Mouse (Mus musculus) E14TG2a.4 (cell line): Measurements from ENCODE around the gene Parp8.
A peak's percentile ranks its signal among the peaks of the same experiment; 100 is the strongest.

Experiments
- H3K27me3 ChIP-seq: 2 replicates; pipeline ENCODE4 v1.6.1; 2014; ENCODE audit warnings: low read length, control low read depth; ENCODE audit not compliant: insufficient read depth
- H3K36me3 ChIP-seq: 2 replicates; pipeline ENCODE4 v1.6.1; 2014; ENCODE audit warnings: low read length, control low read depth; ENCODE audit not compliant: insufficient read depth
- H3K4me1 ChIP-seq: replicated peaks from 2 replicates; pipeline ENCODE4 v1.6.1; 2014; ENCODE audit warnings: low read depth, low read length, control low read depth
- H3K4me3 ChIP-seq: replicated peaks from 2 replicates; pipeline ENCODE4 v1.5.1; 2014; ENCODE audit warnings: mild to moderate bottlenecking, low read length
- H3K9me3 ChIP-seq: 2 replicates; pipeline ENCODE4 v1.6.1; 2014; ENCODE audit warnings: low read length, control low read depth
- CTCF ChIP-seq: conservative IDR thresholded peaks from 2 replicates; pipeline ENCODE4 v1.5.1; 2014; ENCODE audit warnings: low read length
- NANOG ChIP-seq: IDR thresholded peaks from 2 replicates; pipeline ENCODE4 v1.6.1; 2014; ENCODE audit warnings: borderline replicate concordance, low read length, mixed read lengths
- POU5F1 ChIP-seq: IDR thresholded peaks from 2 replicates; pipeline ENCODE4 v1.6.1; 2014; ENCODE audit warnings: low read length, borderline replicate concordance

Gene Parp8

GRCm38 (mm10) chr13:117025226-117026067, at the start of gene Parp8:
Gene Parp8, minus strand, starts transcription at chr13:117025537.
- H3K27me3 ChIP-seq: peaks cover 60% of the 10 kb centered on the region
- no peaks in the 10 kb centered on the region for H3K36me3 ChIP-seq
- no peaks in the 10 kb centered on the region for H3K9me3 ChIP-seq
- TF ChIP-seq POU5F1 (no peak), NANOG (no peak), CTCF (no peak)
- peaks cover 11% of the 10 kb centered on the region for H3K4me1 ChIP-seq
- peak within 1 kb of the TSS; percentile 84 for H3K4me3 ChIP-seq

GRCm38 (mm10) chr13:117062628-117063315, 37.4 kb upstream of the Parp8 start:
- Histone ChIP-seq H3K36me3 (no peaks in the 10 kb centered on the region), H3K4me3 (no peak overlapping the region), H3K4me1 (no peaks in the 10 kb centered on the region), H3K27me3 (no peaks in the 10 kb centered on the region), H3K9me3 (no peaks in the 10 kb centered on the region)
- TF ChIP-seq POU5F1 (no peak), NANOG (no peak), CTCF (no peak)

GRCm38 (mm10) chr13:117056466-117056865, 31.1 kb upstream of the Parp8 start:
- TF ChIP-seq NANOG (no peak), CTCF (no peak), POU5F1 (no peak)
- H3K4me1 ChIP-seq: no peaks in the 10 kb centered on the region
- H3K9me3 ChIP-seq: no peaks in the 10 kb centered on the region
- H3K27me3 ChIP-seq: no peaks in the 10 kb centered on the region
- H3K36me3 ChIP-seq: no peaks in the 10 kb centered on the region
- no peak overlapping the region for H3K4me3 ChIP-seq

- H3K4me3 ChIP-seq: no peak overlapping the region
- H3K36me3 ChIP-seq: no peaks in the 10 kb centered on the region
- H3K27me3 ChIP-seq: no peaks in the 10 kb centered on the region
- H3K9me3 ChIP-seq: no peaks in the 10 kb centered on the region
- H3K4me1 ChIP-seq: no peaks in the 10 kb centered on the region
- TF ChIP-seq NANOG (no peak), POU5F1 (no peak), CTCF (no peak)
Observed at GRCm38 (mm10) chr13:117054811-117055496, 29.6 kb upstream of the Parp8 start.

GRCm38 (mm10) chr13:117052748-117053147, 27.4 kb upstream of the Parp8 start:
- Histone ChIP-seq H3K9me3 (no peaks in the 10 kb centered on the region), H3K27me3 (no peaks in the 10 kb centered on the region), H3K36me3 (no peaks in the 10 kb centered on the region), H3K4me3 (no peak overlapping the region), H3K4me1 (no peaks in the 10 kb centered on the region)
- TF ChIP-seq POU5F1 (no peak), NANOG (no peak), CTCF (no peak)

GRCm38 (mm10) chr13:117048541-117048971, 23.2 kb upstream of the Parp8 start:
- Histone ChIP-seq H3K36me3 (no peaks in the 10 kb centered on the region), H3K27me3 (no peaks in the 10 kb centered on the region), H3K4me1 (no peaks in the 10 kb centered on the region), H3K4me3 (no peak overlapping the region), H3K9me3 (no peaks in the 10 kb centered on the region)
- no peak for TF ChIP-seq NANOG
- TF ChIP-seq POU5F1: no peak
- no peak for TF ChIP-seq CTCF

- Histone ChIP-seq H3K4me1 (no peaks in the 10 kb centered on the region), H3K36me3 (no peaks in the 10 kb centered on the region), H3K4me3 (no peak overlapping the region), H3K27me3 (no peaks in the 10 kb centered on the region), H3K9me3 (no peaks in the 10 kb centered on the region)
- no peak for TF ChIP-seq POU5F1
- TF ChIP-seq CTCF: no peak
- no peak for TF ChIP-seq NANOG
Observed at GRCm38 (mm10) chr13:117043567-117043966, 18.2 kb upstream of the Parp8 start.

GRCm38 (mm10) chr13:117041021-117041420, 15.7 kb upstream of the Parp8 start:
- Histone ChIP-seq H3K9me3 (no peaks in the 10 kb centered on the region), H3K4me3 (no peak overlapping the region), H3K36me3 (no peaks in the 10 kb centered on the region), H3K4me1 (no peaks in the 10 kb centered on the region), H3K27me3 (no peaks in the 10 kb centered on the region)
- TF ChIP-seq CTCF: no peak
- TF ChIP-seq POU5F1: no peak
- TF ChIP-seq NANOG: no peak
